9 mouse cellular contexts compared by ENCODE assay signal in genomic region chr2:91291197-91292007, GRCm38 (mm10). TPM values are rescaled to one million over a fixed set of nuclear protein-coding genes. Genes with fewer than 3 reads are reported as not detected.
DNase-seq lines count a peak whose midpoint lies in the region; ATAC-seq and TF ChIP-seq lines count a peak whose summit lies in the region.
"Had no signal": no experiment of that assay in that cellular context is flagged by ENCODE, and none has a peak within 500 bp of the region (broad histone marks: within the 10 kb centered on the region; RNA-seq: fewer than 3 reads in every experiment).

No protein-coding gene starts in this region.

- no peaks in the 10 kb centered on the region for H3K27me3 ChIP-seq in heart, embryonic 11.5 days (ENCODE audit: control insufficient read depth, insufficient read depth, low read length)
- H3K27me3 ChIP-seq in E14TG2a.4 (ENCODE audit: insufficient read depth, low read length), result no peaks in the 10 kb centered on the region
- H3K27me3 ChIP-seq in embryonic facial prominence, embryonic 14.5 days (replicated peaks; ENCODE audit: control insufficient read depth, insufficient read depth, low read length), result no peaks in the 10 kb centered on the region
- H3K27me3 ChIP-seq in limb, embryonic 13.5 days, result no peaks in the 10 kb centered on the region

- H3K4me1 ChIP-seq in heart, embryonic 11.5 days (ENCODE audit: control insufficient read depth, insufficient read depth, low read length), result peaks cover 6% of the 10 kb centered on the region
- peaks cover 22% of the 10 kb centered on the region for H3K4me1 ChIP-seq in E14TG2a.4 (replicated peaks; ENCODE audit: low read depth, low read length)
- peaks cover 12% of the 10 kb centered on the region for H3K4me1 ChIP-seq in embryonic facial prominence, embryonic 14.5 days (ENCODE audit: control insufficient read depth, insufficient read depth, low read length)
- peaks cover 11% of the 10 kb centered on the region for H3K4me1 ChIP-seq in limb, embryonic 13.5 days

- WGBS in heart, embryonic 11.5 days (ENCODE audit: insufficient replicate concordance), result 69% methylated on average over 12 of the region's 12 CpGs
- WGBS in embryonic facial prominence, embryonic 14.5 days, result 29% methylated on average over 11 of the region's 12 CpGs
- 51% methylated on average over 12 of the region's 12 CpGs for WGBS in limb, embryonic 13.5 days

- no peak for ATAC-seq in heart, embryonic 11.5 days (replicated peaks; ENCODE audit: insufficient number of reproducible peaks, low FRiP score, low TSS enrichment)
- peak; percentile 78 for ATAC-seq in embryonic facial prominence, embryonic 14.5 days (ENCODE audit: low read depth)
- peak; percentile 34; the same call in 1 of the 2 replicates for ATAC-seq in limb, embryonic 13.5 days (ENCODE audit: low FRiP score, low read depth)

- no peaks in the 10 kb centered on the region for H3K36me3 ChIP-seq in heart, embryonic 11.5 days (ENCODE audit: control insufficient read depth, insufficient read depth, low read length)
- H3K36me3 ChIP-seq in E14TG2a.4 (ENCODE audit: insufficient read depth, low read length), result no peaks in the 10 kb centered on the region
- no peaks in the 10 kb centered on the region for H3K36me3 ChIP-seq in embryonic facial prominence, embryonic 14.5 days (ENCODE audit: control insufficient read depth, insufficient read depth, low read length)
- H3K36me3 ChIP-seq in limb, embryonic 13.5 days, result peaks cover 6% of the 10 kb centered on the region; the same call in 1 of the 2 replicates
- H3K36me3 ChIP-seq: G1E had no signal

- H3K4me3 ChIP-seq in heart, embryonic 11.5 days (ENCODE audit: low read depth, low read length), result no peak overlapping the region
- peak overlapping the region; percentile 50 for H3K4me3 ChIP-seq in E14TG2a.4 (replicated peaks; ENCODE audit: low read length)
- H3K4me3 ChIP-seq in embryonic facial prominence, embryonic 14.5 days (ENCODE audit: low read depth, low read length), result no peak overlapping the region
- no peak overlapping the region for H3K4me3 ChIP-seq in limb, embryonic 13.5 days

- no peaks in the 10 kb centered on the region for H3K9me3 ChIP-seq in heart, embryonic 11.5 days (replicated peaks; ENCODE audit: control insufficient read depth, low read length)
- no peaks in the 10 kb centered on the region for H3K9me3 ChIP-seq in E14TG2a.4 (ENCODE audit: low read length)
- no peaks in the 10 kb centered on the region for H3K9me3 ChIP-seq in embryonic facial prominence, embryonic 14.5 days (ENCODE audit: control insufficient read depth, low read length)
- H3K9me3 ChIP-seq in limb, embryonic 13.5 days, result no peaks in the 10 kb centered on the region
- H3K9me3 ChIP-seq: G1E had no signal

- no peak overlapping the region for H3K9ac ChIP-seq in heart, embryonic 11.5 days (ENCODE audit: low read depth, low read length)
- H3K9ac ChIP-seq in embryonic facial prominence, embryonic 14.5 days (ENCODE audit: low read depth, low read length), result no peak overlapping the region; the same call in 1 of the 2 replicates
- peak overlapping the region; percentile 15; the same call in 1 of the 2 replicates for H3K9ac ChIP-seq in limb, embryonic 13.5 days

- no peak overlapping the region for H3K27ac ChIP-seq in heart, embryonic 11.5 days (ENCODE audit: low read depth, low read length)
- peak overlapping the region; percentile 63 for H3K27ac ChIP-seq in embryonic facial prominence, embryonic 14.5 days (replicated peaks; ENCODE audit: low read depth, low read length)
- H3K27ac ChIP-seq in limb, embryonic 13.5 days, result peak overlapping the region; percentile 23; the same call in 1 of the 2 replicates

- no peak overlapping the region for H3K4me2 ChIP-seq in heart, embryonic 11.5 days
- no peak overlapping the region for H3K4me2 ChIP-seq in embryonic facial prominence, embryonic 14.5 days (ENCODE audit: low read depth, low read length)
- 0 out of 2 replicates have a peak overlapping the region, but pooled peaks have one; percentile 3 for H3K4me2 ChIP-seq in limb, embryonic 13.5 days (replicated peaks)

- DNase-seq in heart, adult 9 months (ENCODE audit: low spot score in 2 of 2), result peak; percentile 65 to 67
- peak; percentile 76 for DNase-seq in embryonic facial prominence, embryonic 14.5 days (ENCODE audit: low spot score)
- DNase-seq in spleen, postnatal 4 days (ENCODE audit: low spot score in 2 of 2), result no peak
- no peak for DNase-seq in Muller cell, postnatal 12 days (ENCODE audit: inconsistent ontology term)
- DNase-seq in B cell, adult 2 months, result no peak

- TF ChIP-seq CTCF in E14TG2a.4 (conservative IDR thresholded peaks at IDR 0.05; ENCODE audit: low read length), result no peak

RNA-seq across cellular contexts. Expression of gene Arfgap2, which starts 26.6 kb away (rescaled TPM):
- 56.7 and 64.1 TPM in 2 replicates for polyA plus RNA-seq in heart, embryonic 11.5 days (2014; fragmentation: Nextera tagmentation; extraction: Ambion mirVana)
- polyA plus RNA-seq in embryonic facial prominence, embryonic 14.5 days (2014; fragmentation: Nextera tagmentation; extraction: Ambion mirVana), result 68.1 and 79.3 TPM in 2 replicates
- 89.0 and 91.6 TPM in 2 replicates for polyA plus RNA-seq in limb, embryonic 13.5 days (2015; fragmentation: Nextera tagmentation; extraction: Ambion mirVana)

RNA-seq across cellular contexts. Expression of gene Pacsin3, which starts 35.6 kb away (rescaled TPM):
- polyA plus RNA-seq in heart, embryonic 11.5 days (2014; fragmentation: Nextera tagmentation; extraction: Ambion mirVana), result 18.6 and 19.5 TPM in 2 replicates
- 59.9 and 64.3 TPM in 2 replicates for polyA plus RNA-seq in embryonic facial prominence, embryonic 14.5 days (2014; fragmentation: Nextera tagmentation; extraction: Ambion mirVana)
- polyA plus RNA-seq in limb, embryonic 13.5 days (2015; fragmentation: Nextera tagmentation; extraction: Ambion mirVana), result 44.8 and 47.4 TPM in 2 replicates

RNA-seq across cellular contexts. Expression of gene Ddb2, which starts 54.6 kb away (rescaled TPM):
- polyA plus RNA-seq in heart, embryonic 11.5 days (2014; fragmentation: Nextera tagmentation; extraction: Ambion mirVana), result 7.3 and 8.3 TPM in 2 replicates
- polyA plus RNA-seq in embryonic facial prominence, embryonic 14.5 days (2014; fragmentation: Nextera tagmentation; extraction: Ambion mirVana), result 14.1 and 16.3 TPM in 2 replicates
- polyA plus RNA-seq in limb, embryonic 13.5 days (2015; fragmentation: Nextera tagmentation; extraction: Ambion mirVana), result 23.6 and 26.7 TPM in 2 replicates

Comparison
In these comparisons a context has a peak if more than half of its experiments do, and no peak if none do; other contexts are left out.
1. DNase-seq: peak in heart, adult 9 months (2 of 2) and embryonic facial prominence, embryonic 14.5 days (single experiment); none in spleen, postnatal 4 days (0 of 2), Muller cell, postnatal 12 days (single experiment) and B cell, adult 2 months (0 of 2).